Mouse (Mus musculus): ENCODE measurements around the gene Tbc1d5. TPM values are rescaled to one million over a fixed set of nuclear protein-coding genes. Genes with fewer than 3 reads are reported as not detected.

The Tbc1d5 gene
- polyA plus RNA-seq, 1 experiment from 2014 or later: 10.4 TPM

GRCm38 (mm10) chr17:50688135-50688534 is 491.0 kb downstream of the Tbc1d5 start:
- H3K4me2 ChIP-seq (replicated peaks): no peak overlapping the region
- no peaks in the 10 kb centered on the region for H3K27me3 ChIP-seq
- ATAC-seq (ENCODE audit: low FRiP score, low read depth): no peak
- peaks cover 10% of the 10 kb centered on the region; the same call in 1 of the 2 replicates for H3K4me1 ChIP-seq
- no peak overlapping the region for H3K9ac ChIP-seq
- H3K27ac ChIP-seq: no peak overlapping the region
- H3K36me3 ChIP-seq: no peaks in the 10 kb centered on the region
- H3K4me3 ChIP-seq: no peak overlapping the region
- WGBS: 73% methylated on average over 6 of the region's 6 CpGs
- H3K9me3 ChIP-seq: no peaks in the 10 kb centered on the region

- H3K36me3 ChIP-seq: no peaks in the 10 kb centered on the region
- no peak overlapping the region for H3K4me2 ChIP-seq (replicated peaks)
- H3K9ac ChIP-seq: no peak overlapping the region
- no peaks in the 10 kb centered on the region for H3K9me3 ChIP-seq
- H3K27ac ChIP-seq: no peak overlapping the region
- ATAC-seq (ENCODE audit: low FRiP score, low read depth): no peak
- H3K27me3 ChIP-seq: no peaks in the 10 kb centered on the region
- H3K4me1 ChIP-seq: peaks cover 10% of the 10 kb centered on the region; the same call in 1 of the 2 replicates
- H3K4me3 ChIP-seq: no peak overlapping the region
- 70% methylated on average over 10 of the region's 10 CpGs for WGBS
Measured at GRCm38 (mm10) chr17:50687670-50688069, 491.5 kb downstream of the Tbc1d5 start.

- Histone ChIP-seq H3K4me2 (replicated peaks) (no peak overlapping the region), H3K36me3 (no peaks in the 10 kb centered on the region), H3K4me3 (no peak overlapping the region), H3K4me1 (peaks cover 13% of the 10 kb centered on the region; the same call in 1 of the 2 replicates), H3K27me3 (no peaks in the 10 kb centered on the region), H3K27ac (no peak overlapping the region), H3K9me3 (no peaks in the 10 kb centered on the region), H3K9ac (no peak overlapping the region)
- 59% methylated on average over 7 of the region's 7 CpGs for WGBS
- ATAC-seq (ENCODE audit: low FRiP score, low read depth): no peak
Measured at GRCm38 (mm10) chr17:50684960-50685645, 494.0 kb downstream of the Tbc1d5 start.

Data from limb, embryonic 13.5 days (tissue).